Mouse (Mus musculus) lung, postnatal 4 days (tissue): ENCODE data around the gene Asic2.
A peak's percentile ranks its signal among the peaks of the same experiment; 100 is the strongest.
"Not testable (repeated sequence)": the region's sequence is repeated elsewhere in the genome, so short reads cannot be mapped to it uniquely, and the experiment has no call there.

Experiments used
- DNase-seq, 2 experiments: peaks; one replicate each; pipeline ENCODE4 v3.0.0; 2021

Asic2 gene

DNA sequence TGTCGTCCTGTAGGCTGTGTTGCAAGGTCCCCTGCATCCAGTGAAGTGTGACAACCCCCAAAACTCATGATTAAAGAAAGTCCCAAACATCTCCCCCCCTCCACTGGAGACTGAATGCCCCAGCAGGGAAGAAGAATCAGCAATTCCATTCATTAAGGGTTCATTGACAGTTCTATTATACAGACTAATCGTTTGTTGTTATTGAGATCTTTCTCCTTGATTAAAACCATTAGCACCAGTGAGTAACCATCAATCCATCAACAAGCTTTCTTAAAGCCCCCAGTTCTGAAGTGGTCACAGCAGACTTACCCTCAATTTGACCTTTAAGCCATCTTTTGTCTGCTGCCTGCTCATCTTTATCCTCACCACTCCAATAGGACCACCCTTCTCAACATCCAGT, 688.2 kb downstream of the Asic2 start:
- no peak for DNase-seq

GRCm38 (mm10) chr11:81277406-81277805, 690.9 kb downstream of the Asic2 start:
- no peak for DNase-seq

DNA sequence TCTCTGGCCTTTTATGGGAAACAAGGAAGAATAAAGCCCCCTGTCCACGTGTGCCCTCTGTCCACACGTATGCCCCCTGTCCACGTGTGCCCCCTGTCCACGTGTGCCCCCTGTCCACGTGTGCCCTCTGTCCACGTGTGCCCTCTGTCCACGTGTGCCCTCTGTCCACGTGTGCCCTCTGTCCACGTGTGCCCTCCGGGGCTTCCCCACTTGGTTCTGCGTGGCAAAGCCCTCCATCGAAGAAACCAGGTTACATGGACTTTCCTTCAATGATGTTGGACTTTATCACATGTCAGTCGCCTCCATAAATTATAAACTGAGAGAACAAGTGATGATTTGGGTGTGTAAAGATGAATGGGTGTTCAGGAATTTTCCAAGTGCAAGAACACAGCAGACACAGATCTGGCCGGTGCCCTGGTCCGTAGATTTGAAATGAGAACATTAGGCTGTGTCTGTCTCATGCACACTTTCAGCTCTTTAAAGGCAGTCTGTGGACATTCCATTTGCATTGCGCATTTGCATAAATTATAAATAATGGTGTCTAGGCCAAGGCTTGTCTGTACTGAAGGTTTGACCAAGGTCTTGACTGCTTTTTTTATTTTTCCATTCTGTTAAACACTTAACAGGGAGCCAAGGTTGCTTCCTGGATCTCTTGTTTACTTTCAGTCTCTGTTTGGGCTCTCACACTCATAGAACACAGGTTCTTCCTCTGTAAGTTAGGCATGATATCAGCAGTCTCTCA, 695.4 kb downstream of the Asic2 start:
- no peak for DNase-seq

DNA sequence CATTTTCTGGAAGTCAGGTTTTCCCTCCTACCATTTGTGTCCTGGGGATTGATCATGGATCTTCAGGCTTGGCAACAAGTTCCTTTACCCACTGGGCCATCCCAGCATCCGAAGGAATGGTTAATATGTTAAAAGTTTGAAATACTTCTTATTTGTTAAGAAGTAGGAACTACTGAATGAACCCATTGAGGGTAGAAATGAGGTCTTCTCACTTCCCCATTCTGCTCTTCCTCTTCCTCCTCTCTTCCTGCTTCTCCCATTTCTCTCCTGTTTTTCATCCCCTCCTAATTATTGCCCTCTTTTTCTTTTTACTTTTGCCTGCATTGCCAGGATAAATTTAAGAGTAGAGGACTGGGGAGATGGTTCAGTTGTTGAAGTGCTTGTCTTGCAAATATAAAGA, 696.8 kb downstream of the Asic2 start:
- DNase-seq: no peak

- DNase-seq: peak in 1 of 2 experiments; percentile 28
These were observed 697.7 kb downstream of the Asic2 start for GRCm38 (mm10) chr11:81270518-81270917.

DNA sequence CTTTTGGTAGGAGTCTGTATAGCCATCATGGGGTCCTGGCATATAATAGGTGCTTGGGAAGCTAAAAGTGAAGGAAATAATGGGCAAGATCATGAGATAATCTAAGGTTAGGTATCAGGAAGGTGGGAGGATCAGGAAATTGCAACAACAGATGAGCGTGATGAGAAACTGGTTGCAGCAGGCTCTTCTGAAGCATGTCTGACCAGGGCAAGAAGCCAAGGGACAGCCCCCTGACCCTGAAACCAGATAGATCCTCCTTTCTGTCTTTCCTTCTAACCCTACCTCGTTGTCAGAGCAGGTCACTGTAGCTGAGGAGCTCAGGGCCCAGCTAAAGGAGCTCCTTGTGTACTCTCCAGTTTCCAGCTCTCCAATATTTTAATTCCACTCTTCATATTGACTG, 704.5 kb downstream of the Asic2 start:
- no peak for DNase-seq

GRCm38 (mm10) chr11:81263193-81263592, 705.1 kb downstream of the Asic2 start:
- no peak for DNase-seq

DNA sequence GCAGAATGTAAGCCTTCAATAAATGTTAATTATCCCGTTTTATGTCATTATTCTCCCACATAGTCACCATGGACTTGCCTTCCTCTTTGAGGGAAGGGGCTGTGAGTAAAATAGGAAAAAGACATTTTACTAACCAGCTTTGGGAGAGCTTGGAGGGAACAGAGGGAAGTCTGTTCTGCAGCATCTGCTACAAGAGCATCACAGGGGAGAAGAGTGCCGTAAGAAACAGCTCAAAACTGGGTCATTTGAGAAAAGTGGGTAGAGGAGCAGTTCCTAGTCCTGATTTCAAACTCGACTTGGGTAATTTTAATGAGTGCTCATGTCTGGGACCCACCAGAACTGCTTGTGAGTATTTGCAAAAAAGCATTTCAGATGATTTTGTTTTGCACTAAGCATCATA, 707.0 kb downstream of the Asic2 start:
- DNase-seq: no peak

- not testable (repeated sequence) for DNase-seq
These were observed 727.1 kb downstream of the Asic2 start for GRCm38 (mm10) chr11:81241183-81241582.

DNA sequence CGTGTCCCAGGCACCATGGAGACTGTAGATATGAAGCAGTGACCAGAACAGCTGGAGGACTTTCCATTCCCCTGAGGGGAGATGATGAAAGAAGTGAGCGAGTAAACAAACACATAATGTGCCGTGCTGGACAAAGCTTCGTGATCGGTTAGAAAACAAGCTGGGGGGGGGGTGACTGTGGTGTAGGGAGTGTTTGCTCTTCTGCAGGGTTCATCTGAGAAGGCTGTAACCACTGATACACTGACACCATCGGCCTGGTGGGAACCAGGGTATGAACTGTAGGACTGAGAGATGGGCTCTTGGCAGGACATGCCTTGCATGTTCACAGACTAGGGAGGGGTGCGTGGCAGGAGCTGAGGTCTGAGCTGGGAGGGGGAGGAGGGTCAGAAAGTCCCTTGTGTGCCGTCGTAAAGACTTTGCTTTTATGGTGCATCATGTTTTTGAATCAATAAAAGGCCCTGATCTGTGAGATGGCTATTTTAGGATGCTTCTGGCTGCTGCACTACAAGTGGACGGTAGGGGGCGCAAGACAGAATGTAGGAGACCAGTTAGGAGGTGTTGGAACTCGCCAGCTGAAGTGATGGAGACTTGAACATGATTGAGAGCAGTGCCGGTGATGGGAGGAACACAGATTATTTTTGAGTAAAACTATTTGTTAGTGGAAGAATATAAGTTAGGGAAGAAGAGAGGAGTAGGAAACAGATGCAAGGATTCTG, 728.1 kb downstream of the Asic2 start:
- DNase-seq: peak; percentile 10 to 27

- DNase-seq: no peak
These were observed 729.2 kb downstream of the Asic2 start for GRCm38 (mm10) chr11:81239091-81239490.

DNA sequence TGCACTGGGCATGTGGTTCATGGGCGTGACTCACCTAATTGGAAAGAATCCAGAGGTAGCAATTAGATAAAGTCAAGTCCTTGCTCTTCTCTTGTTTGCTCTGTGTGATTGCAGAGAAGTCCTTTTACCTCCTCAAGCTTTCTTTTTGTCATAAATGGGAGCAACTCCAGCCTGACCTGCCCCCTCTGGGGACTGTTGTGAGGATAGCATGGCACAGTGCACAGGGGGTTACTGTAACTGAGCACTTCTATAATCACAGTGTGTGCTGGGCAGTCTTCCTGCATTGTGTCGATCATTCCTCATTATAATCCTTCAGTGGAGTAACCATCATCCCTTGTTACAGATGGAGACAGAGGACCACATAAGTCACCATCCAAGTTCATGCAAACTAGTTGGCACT, 732.2 kb downstream of the Asic2 start:
- DNase-seq: no peak

DNA sequence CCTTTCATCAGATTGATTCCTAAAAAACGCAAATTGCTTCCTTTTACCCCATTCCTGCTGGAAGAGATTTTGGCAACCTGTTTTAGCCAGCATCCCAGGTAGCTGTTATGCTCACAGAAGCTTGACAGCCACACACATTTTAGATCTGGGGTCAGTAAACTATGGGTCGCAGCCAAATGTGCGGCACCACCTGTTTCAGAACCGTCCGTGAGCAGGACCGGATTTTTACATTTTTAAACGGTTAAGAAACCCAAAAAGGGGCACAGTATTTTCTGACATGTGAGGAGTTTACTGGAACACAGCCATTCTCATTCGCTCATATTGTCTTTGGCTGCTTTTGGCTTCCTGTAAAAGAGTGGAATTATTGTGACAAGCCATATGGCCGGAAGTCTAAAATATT, 744.9 kb downstream of the Asic2 start:
- no peak for DNase-seq

GRCm38 (mm10) chr11:81220786-81221185, 747.5 kb downstream of the Asic2 start:
- no peak for DNase-seq

- no peak for DNase-seq
These were observed 762.8 kb downstream of the Asic2 start for GRCm38 (mm10) chr11:81205471-81205870.

DNA sequence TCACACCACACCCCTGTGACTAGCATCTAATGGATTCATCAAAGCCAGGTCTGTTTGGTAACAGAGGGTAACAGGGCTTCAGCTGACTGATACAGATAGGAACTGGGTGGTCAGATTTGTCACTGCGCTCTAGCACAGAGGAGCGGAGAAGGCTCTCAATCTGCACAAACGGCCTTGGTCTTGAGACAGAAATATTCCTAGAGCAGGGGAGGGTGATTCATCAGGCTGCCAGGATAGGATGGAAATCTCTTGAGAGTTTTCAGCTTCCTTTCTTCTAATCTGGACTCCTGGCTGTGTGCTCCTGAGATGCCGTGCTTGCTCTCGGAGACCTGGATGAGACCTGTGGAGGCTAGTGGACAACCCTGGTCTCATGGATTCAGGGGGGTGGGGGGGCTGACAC, 765.7 kb downstream of the Asic2 start:
- DNase-seq: no peak

- DNase-seq: peak in 1 of 2 experiments; percentile 5
These were observed 774.4 kb downstream of the Asic2 start for GRCm38 (mm10) chr11:81193856-81194255.

GRCm38 (mm10) chr11:81192155-81192554, 776.1 kb downstream of the Asic2 start:
- DNase-seq: no peak

DNA sequence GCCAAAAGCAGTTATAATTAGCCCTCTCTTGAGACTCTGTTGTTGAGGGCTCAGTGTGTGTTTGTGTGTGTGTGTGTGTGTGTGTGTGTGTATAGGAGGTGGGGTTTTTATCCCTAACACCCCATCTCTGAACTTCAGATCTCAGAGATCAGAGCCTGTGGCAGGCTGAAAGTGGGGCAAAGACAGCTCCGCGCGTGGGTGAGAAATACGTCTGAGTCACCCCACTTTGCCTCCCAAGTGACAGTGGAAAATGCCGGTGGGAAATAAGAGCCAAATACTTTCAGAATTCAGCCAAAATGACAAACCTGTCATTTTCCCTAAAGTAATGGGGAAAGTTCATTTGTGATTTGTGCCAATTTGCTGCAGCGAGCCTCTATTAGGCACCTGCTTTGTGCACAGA, 779.2 kb downstream of the Asic2 start:
- DNase-seq: no peak

GRCm38 (mm10) chr11:81187851-81188250, 780.4 kb downstream of the Asic2 start:
- DNase-seq: no peak

DNA sequence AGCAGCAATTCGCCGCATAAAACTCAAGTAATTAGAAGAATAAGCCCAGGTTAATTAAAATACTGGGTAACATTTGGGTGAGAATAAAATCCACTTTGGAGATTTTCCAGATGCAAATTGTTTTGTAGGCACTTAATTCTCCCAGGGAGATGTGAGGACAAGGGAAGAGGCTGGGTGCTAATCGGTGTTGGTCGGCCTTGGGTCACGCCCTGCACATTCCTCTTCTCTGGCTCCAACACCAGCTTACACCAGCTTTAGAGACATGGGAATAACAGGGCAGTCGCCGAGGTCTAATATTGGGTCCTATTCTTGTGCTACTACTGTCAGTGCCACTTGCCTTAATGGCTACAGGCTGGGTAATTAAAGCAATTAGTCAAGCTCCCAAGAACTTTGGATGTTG, 783.5 kb downstream of the Asic2 start:
- no peak for DNase-seq

GRCm38 (mm10) chr11:81164890-81165289, 803.4 kb downstream of the Asic2 start:
- DNase-seq: no peak

- DNase-seq: no peak
These were observed 805.2 kb downstream of the Asic2 start for GRCm38 (mm10) chr11:81163056-81163455.

DNA sequence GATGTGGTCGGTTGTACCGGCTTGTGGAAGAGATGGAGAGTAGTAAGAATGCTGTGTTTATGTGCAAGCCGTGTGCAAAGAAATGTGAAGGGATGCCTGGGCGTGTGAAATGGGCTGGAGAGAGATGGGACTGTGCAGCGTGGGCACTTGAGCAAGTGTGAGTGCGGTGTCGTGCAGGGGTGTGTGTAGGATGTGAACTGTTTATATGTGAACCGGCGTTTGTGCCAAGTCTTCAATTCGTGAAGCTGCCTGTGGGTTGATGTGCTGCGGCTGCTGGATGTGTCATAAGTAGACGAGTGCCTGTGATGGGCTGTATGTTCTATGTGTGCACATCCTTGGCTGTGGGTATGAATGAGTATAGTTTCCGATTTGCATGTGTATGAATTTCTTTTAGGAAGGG, 814.4 kb downstream of the Asic2 start:
- DNase-seq: peak; percentile 5 to 30
